Comparison of ENCODE assay signal across 8 mouse cellular contexts in genomic region chr19:60160611-60161274, GRCm38 (mm10).
A peak's percentile ranks its signal among the peaks of the same experiment; 100 is the strongest.
DNase-seq lines count a peak whose midpoint lies in the region; ATAC-seq and TF ChIP-seq lines count a peak whose summit lies in the region.

No protein-coding gene starts in this region.

- no peak overlapping the region for H3K9ac ChIP-seq in kidney, embryonic 14.5 days (ENCODE audit: low read depth, low read length)
- no peak overlapping the region for H3K9ac ChIP-seq in lung, embryonic 14.5 days

- no peak for TF ChIP-seq POLR2A in bone marrow macrophage, adult 2 months (IDR thresholded peaks at IDR 0.05; ENCODE audit: borderline replicate concordance, low read depth, low read length)

- no peak overlapping the region for H3K27ac ChIP-seq in bone marrow macrophage, adult 2 months (ENCODE audit: insufficient read depth, low read depth, low read length)
- H3K27ac ChIP-seq in kidney, embryonic 14.5 days (ENCODE audit: low read depth, low read length), result no peak overlapping the region
- no peak overlapping the region for H3K27ac ChIP-seq in lung, embryonic 14.5 days (ENCODE audit: low read depth)

- WGBS in kidney, embryonic 14.5 days, result 8% methylated on average over 20 of the region's 20 CpGs
- WGBS in lung, embryonic 14.5 days, result 13% methylated on average over 20 of the region's 20 CpGs

- no peak overlapping the region for H3K4me3 ChIP-seq in bone marrow macrophage, adult 2 months (ENCODE audit: insufficient read depth, low read length)
- no peak overlapping the region for H3K4me3 ChIP-seq in kidney, embryonic 14.5 days (ENCODE audit: low read length)
- H3K4me3 ChIP-seq in lung, embryonic 14.5 days (ENCODE audit: low read depth, low read length), result no peak overlapping the region

- no peaks in the 10 kb centered on the region for H3K27me3 ChIP-seq in kidney, embryonic 14.5 days (ENCODE audit: control insufficient read depth, insufficient read depth, low read length)
- H3K27me3 ChIP-seq in lung, embryonic 14.5 days (ENCODE audit: insufficient read depth, low read length), result no peaks in the 10 kb centered on the region

- TF ChIP-seq CTCF in bone marrow macrophage, adult 2 months (IDR thresholded peaks at IDR 0.05; ENCODE audit: low read depth, low read length), result peak; percentile 99
- TF ChIP-seq CTCF in lung, embryonic 14.5 days (IDR thresholded peaks at IDR 0.05; ENCODE audit: low read depth), result peak; percentile 79

- peak; percentile 52 for DNase-seq in urinary bladder, postnatal 14 days (ENCODE audit: low spot score)
- no peak for DNase-seq in urinary bladder, postnatal 4 days (ENCODE audit: low spot score in 2 of 2)
- peak; percentile 57 for DNase-seq in gastrocnemius, postnatal 10 days
- DNase-seq in lung, embryonic 14.5 days, result peak; percentile 73
- DNase-seq in spleen, adult 18-20 months, result peak; percentile 58 to 71
- no peak for DNase-seq in cerebellum, adult 8-10 months

- peak overlapping the region; percentile 26 for H3K4me2 ChIP-seq in kidney, embryonic 14.5 days (replicated peaks; ENCODE audit: low read depth, low read length)
- H3K4me2 ChIP-seq in lung, embryonic 14.5 days, result 0 out of 2 replicates have a peak overlapping the region, but pooled peaks have one; percentile 24

- H3K4me1 ChIP-seq in bone marrow macrophage, adult 2 months (ENCODE audit: control insufficient read depth, insufficient read depth, low read length), result peaks cover 11% of the 10 kb centered on the region
- H3K4me1 ChIP-seq in kidney, embryonic 14.5 days (ENCODE audit: control insufficient read depth, insufficient read depth, low read length), result 0 out of 2 replicates have a peak, but pooled peaks cover 6% of the 10 kb centered on the region
- H3K4me1 ChIP-seq in lung, embryonic 14.5 days (ENCODE audit: insufficient read depth), result no peaks in the 10 kb centered on the region

- H3K9me3 ChIP-seq in kidney, embryonic 14.5 days (ENCODE audit: control insufficient read depth, low read length), result no peaks in the 10 kb centered on the region
- no peaks in the 10 kb centered on the region for H3K9me3 ChIP-seq in lung, embryonic 14.5 days (ENCODE audit: low read depth, low read length)

- no peak for ATAC-seq in kidney, embryonic 14.5 days (ENCODE audit: low FRiP score, low TSS enrichment)
- ATAC-seq in lung, embryonic 14.5 days (ENCODE audit: insufficient read depth), result no peak

- H3K36me3 ChIP-seq in kidney, embryonic 14.5 days (ENCODE audit: control insufficient read depth, insufficient read depth, low read length), result no peaks in the 10 kb centered on the region
- H3K36me3 ChIP-seq in lung, embryonic 14.5 days (ENCODE audit: insufficient read depth), result no peaks in the 10 kb centered on the region

Comparison
In these comparisons a context has a peak if more than half of its experiments do, and no peak if none do; other contexts are left out.
1. DNase-seq: peak in urinary bladder, postnatal 14 days (single experiment), gastrocnemius, postnatal 10 days (single experiment), lung, embryonic 14.5 days (single experiment) and spleen, adult 18-20 months (2 of 2); none in urinary bladder, postnatal 4 days (0 of 2) and cerebellum, adult 8-10 months (single experiment).